Mouse (Mus musculus): ENCODE measurements at regions not wholly inside any gene's neighbourhood (a gene's known extent, or its start where the extent isn't known, plus 50 kb on each side); places are given as distances from the start of the nearest gene placed in this dataset.

DNA sequence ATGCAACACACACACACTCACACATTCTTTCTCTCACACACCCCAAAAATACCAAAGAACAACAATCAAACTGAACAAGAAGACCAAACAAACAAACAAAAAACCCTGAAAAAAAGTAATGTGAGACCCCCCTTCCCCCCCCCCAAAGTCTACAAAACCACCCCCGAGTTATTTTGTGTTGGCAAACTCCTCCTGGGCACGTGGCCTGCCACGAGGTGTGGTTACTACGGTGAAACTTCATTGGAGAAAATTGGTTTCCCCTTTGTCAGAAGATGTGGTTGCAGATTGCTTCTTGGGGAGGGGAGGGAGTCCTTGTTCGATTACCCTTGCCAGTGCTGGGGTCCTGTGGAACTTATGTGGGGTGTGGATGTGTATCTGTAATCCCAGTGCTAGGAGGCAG, 82.3 kb upstream of the S1pr3 start:
- no peak overlapping the region for H3K4me3 ChIP-seq (replicated peaks; ENCODE audit: insufficient read depth, low read depth, low read length)
- TF ChIP-seq POLR2A (IDR thresholded peaks at IDR 0.05; ENCODE audit: borderline replicate concordance, insufficient read depth, low read length) (no peak), CTCF (IDR thresholded peaks at IDR 0.05; ENCODE audit: borderline replicate concordance, insufficient read depth, low read depth, low read length) (no peak)
- no peak for DNase-seq
- no peak overlapping the region for H3K27ac ChIP-seq (ENCODE audit: insufficient read depth, low read length)
- WGBS, result 42% methylated on average over 5 of the region's 5 CpGs
- no peaks in the 10 kb centered on the region for H3K27me3 ChIP-seq (ENCODE audit: control insufficient read depth, insufficient read depth, low read length)
- H3K4me1 ChIP-seq (ENCODE audit: control insufficient read depth, insufficient read depth, low read length), result no peaks in the 10 kb centered on the region

- no peak for DNase-seq
- Histone ChIP-seq H3K27me3 (ENCODE audit: control insufficient read depth, insufficient read depth, low read length) (no peaks in the 10 kb centered on the region), H3K27ac (ENCODE audit: insufficient read depth, low read length) (no peak overlapping the region), H3K4me3 (replicated peaks; ENCODE audit: insufficient read depth, low read depth, low read length) (no peak overlapping the region), H3K4me1 (ENCODE audit: control insufficient read depth, insufficient read depth, low read length) (no peaks in the 10 kb centered on the region)
- 44% methylated on average over 15 of the region's 15 CpGs for WGBS
- TF ChIP-seq CTCF (IDR thresholded peaks at IDR 0.05; ENCODE audit: borderline replicate concordance, insufficient read depth, low read depth, low read length) (no peak), POLR2A (IDR thresholded peaks at IDR 0.05; ENCODE audit: borderline replicate concordance, insufficient read depth, low read length) (no peak)
These were observed 80.1 kb upstream of the S1pr3 start for GRCm38 (mm10) chr13:51328131-51328970.

GRCm38 (mm10) chr13:51328971-51329346, 79.5 kb upstream of the S1pr3 start:
- no peaks in the 10 kb centered on the region for H3K27me3 ChIP-seq (ENCODE audit: control insufficient read depth, insufficient read depth, low read length)
- no peaks in the 10 kb centered on the region for H3K4me1 ChIP-seq (ENCODE audit: control insufficient read depth, insufficient read depth, low read length)
- no peak for DNase-seq
- H3K4me3 ChIP-seq (replicated peaks; ENCODE audit: insufficient read depth, low read depth, low read length), result no peak overlapping the region
- H3K27ac ChIP-seq (ENCODE audit: insufficient read depth, low read length), result no peak overlapping the region
- TF ChIP-seq CTCF (IDR thresholded peaks at IDR 0.05; ENCODE audit: borderline replicate concordance, insufficient read depth, low read depth, low read length) (no peak), POLR2A (IDR thresholded peaks at IDR 0.05; ENCODE audit: borderline replicate concordance, insufficient read depth, low read length) (no peak)
- 44% methylated on average over 8 of the region's 8 CpGs for WGBS

DNA sequence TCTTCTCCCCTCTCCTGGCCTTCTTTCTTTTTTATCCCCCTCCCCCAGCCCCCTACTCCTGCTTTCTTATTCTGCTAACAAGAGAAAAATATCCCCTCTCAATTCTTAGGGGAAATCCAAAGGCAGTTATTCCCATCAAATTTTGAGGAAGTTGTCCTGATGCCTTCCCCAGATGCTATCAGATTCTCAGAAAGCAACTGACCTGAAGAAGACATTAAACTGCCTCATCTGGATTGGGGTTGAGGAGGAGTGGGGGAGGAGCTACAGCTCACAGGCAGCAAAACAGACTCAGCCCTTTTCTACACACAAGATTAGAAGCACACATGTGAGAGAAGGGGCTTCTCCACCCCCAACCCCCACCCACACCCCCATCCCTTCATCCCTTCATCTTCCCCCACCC, 78.7 kb upstream of the S1pr3 start:
- Histone ChIP-seq H3K27ac (ENCODE audit: insufficient read depth, low read length) (no peak overlapping the region), H3K4me1 (ENCODE audit: control insufficient read depth, insufficient read depth, low read length) (no peaks in the 10 kb centered on the region), H3K4me3 (replicated peaks; ENCODE audit: insufficient read depth, low read depth, low read length) (no peak overlapping the region), H3K27me3 (ENCODE audit: control insufficient read depth, insufficient read depth, low read length) (no peaks in the 10 kb centered on the region)
- TF ChIP-seq CTCF (IDR thresholded peaks at IDR 0.05; ENCODE audit: borderline replicate concordance, insufficient read depth, low read depth, low read length) (no peak), POLR2A (IDR thresholded peaks at IDR 0.05; ENCODE audit: borderline replicate concordance, insufficient read depth, low read length) (no peak)
- DNase-seq, result no peak

DNA sequence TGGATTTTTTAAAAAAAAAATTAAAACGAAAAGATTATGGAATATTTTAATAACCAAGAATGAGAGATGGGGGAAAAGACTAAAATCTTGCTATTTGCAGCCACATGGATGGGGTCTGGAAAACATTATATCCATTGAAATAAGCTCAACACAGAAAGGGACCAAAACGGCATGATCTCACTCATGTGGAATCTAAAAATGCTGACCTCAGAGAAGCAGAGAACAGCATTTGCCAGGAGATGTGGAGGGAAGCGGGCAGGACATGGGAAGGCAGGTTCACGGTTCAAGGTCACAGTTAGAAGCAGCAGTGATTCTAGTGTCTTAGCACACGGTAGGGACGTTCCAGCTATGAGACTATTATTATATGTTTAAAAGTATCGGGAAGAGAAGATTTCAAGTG, 76.2 kb upstream of the S1pr3 start:
- H3K4me3 ChIP-seq (replicated peaks; ENCODE audit: insufficient read depth, low read depth, low read length), result no peak overlapping the region
- no peaks in the 10 kb centered on the region for H3K27me3 ChIP-seq (ENCODE audit: control insufficient read depth, insufficient read depth, low read length)
- DNase-seq, result no peak
- H3K4me1 ChIP-seq (ENCODE audit: control insufficient read depth, insufficient read depth, low read length), result no peaks in the 10 kb centered on the region
- 78% methylated on average over 7 of the region's 7 CpGs for WGBS
- TF ChIP-seq POLR2A (IDR thresholded peaks at IDR 0.05; ENCODE audit: borderline replicate concordance, insufficient read depth, low read length) (no peak), CTCF (IDR thresholded peaks at IDR 0.05; ENCODE audit: borderline replicate concordance, insufficient read depth, low read depth, low read length) (no peak)
- H3K27ac ChIP-seq (ENCODE audit: insufficient read depth, low read length), result no peak overlapping the region

GRCm38 (mm10) chr13:51333481-51333880, 75.0 kb upstream of the S1pr3 start:
- H3K4me3 ChIP-seq (replicated peaks; ENCODE audit: insufficient read depth, low read depth, low read length), result no peak overlapping the region
- no peak overlapping the region for H3K27ac ChIP-seq (ENCODE audit: insufficient read depth, low read length)
- TF ChIP-seq POLR2A (IDR thresholded peaks at IDR 0.05; ENCODE audit: borderline replicate concordance, insufficient read depth, low read length) (no peak), CTCF (IDR thresholded peaks at IDR 0.05; ENCODE audit: borderline replicate concordance, insufficient read depth, low read depth, low read length) (no peak)
- H3K27me3 ChIP-seq (ENCODE audit: control insufficient read depth, insufficient read depth, low read length), result no peaks in the 10 kb centered on the region
- H3K4me1 ChIP-seq (ENCODE audit: control insufficient read depth, insufficient read depth, low read length), result no peaks in the 10 kb centered on the region
- WGBS, result 88% methylated on average over 5 of the region's 5 CpGs
- no peak for DNase-seq

GRCm38 (mm10) chr13:51336726-51337125, 71.7 kb upstream of the S1pr3 start:
- H3K4me1 ChIP-seq (ENCODE audit: control insufficient read depth, insufficient read depth, low read length), result no peaks in the 10 kb centered on the region
- H3K4me3 ChIP-seq (replicated peaks; ENCODE audit: insufficient read depth, low read depth, low read length), result no peak overlapping the region
- WGBS, result 61% methylated on average over 5 of the region's 5 CpGs
- DNase-seq, result no peak
- H3K27ac ChIP-seq (ENCODE audit: insufficient read depth, low read length), result no peak overlapping the region
- no peak for TF ChIP-seq CTCF (IDR thresholded peaks at IDR 0.05; ENCODE audit: borderline replicate concordance, insufficient read depth, low read depth, low read length)
- no peak for TF ChIP-seq POLR2A (IDR thresholded peaks at IDR 0.05; ENCODE audit: borderline replicate concordance, insufficient read depth, low read length)
- H3K27me3 ChIP-seq (ENCODE audit: control insufficient read depth, insufficient read depth, low read length), result no peaks in the 10 kb centered on the region

DNA sequence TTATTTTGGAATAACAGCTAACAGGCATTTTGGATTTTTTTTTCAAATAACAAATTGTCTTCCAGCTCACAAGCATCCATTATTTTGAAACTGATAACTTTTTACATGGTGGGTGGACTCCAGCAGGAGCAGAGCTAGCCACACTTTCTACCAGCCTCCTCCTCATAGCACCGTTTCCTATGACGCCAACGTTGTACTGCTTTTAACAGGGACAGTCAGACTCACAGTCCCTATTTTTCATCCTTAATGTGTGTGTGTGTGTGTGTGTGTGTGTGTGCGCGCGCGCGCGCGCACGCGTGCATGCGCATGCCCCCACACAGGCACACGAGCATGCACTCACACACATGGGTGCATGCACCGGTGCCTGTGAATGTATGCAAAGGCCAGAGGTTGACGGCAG, 70.5 kb upstream of the S1pr3 start:
- 96% methylated on average over 16 of the region's 16 CpGs for WGBS
- Histone ChIP-seq H3K27ac (ENCODE audit: insufficient read depth, low read length) (no peak overlapping the region), H3K4me1 (ENCODE audit: control insufficient read depth, insufficient read depth, low read length) (no peaks in the 10 kb centered on the region), H3K4me3 (replicated peaks; ENCODE audit: insufficient read depth, low read depth, low read length) (no peak overlapping the region), H3K27me3 (ENCODE audit: control insufficient read depth, insufficient read depth, low read length) (no peaks in the 10 kb centered on the region)
- no peak for TF ChIP-seq CTCF (IDR thresholded peaks at IDR 0.05; ENCODE audit: borderline replicate concordance, insufficient read depth, low read depth, low read length)
- TF ChIP-seq POLR2A (IDR thresholded peaks at IDR 0.05; ENCODE audit: borderline replicate concordance, insufficient read depth, low read length), result no peak
- DNase-seq, result no peak

Measured in cerebellum, adult 2 months (tissue).